Mouse (Mus musculus): Measurements from ENCODE around the gene Ccr7.

GRCm38 (mm10) chr11:99137385-99137784 is 17.5 kb downstream of the Ccr7 start:
- TF ChIP-seq CTCF (IDR thresholded peaks at IDR 0.05; ENCODE audit: low read depth, low read length) (no peak), POLR2A (IDR thresholded peaks at IDR 0.05; ENCODE audit: borderline replicate concordance, low read depth, low read length) (no peak)

All from bone marrow macrophage, adult 2 months (primary cell).